Mouse (Mus musculus) myocyte (in vitro differentiated cells): ENCODE measurements around the gene Cela3a.

ENCODE experiments used
- E2F4 ChIP-seq: IDR thresholded peaks from one replicate; pipeline ENCODE4 v1.6.1; 2011; ENCODE audit warnings: mild to moderate bottlenecking, control low read depth, moderate library complexity; ENCODE audit not compliant: insufficient read depth
- MAX ChIP-seq: IDR thresholded peaks from one replicate; pipeline ENCODE4 v1.6.1; 2011; ENCODE audit warnings: low read depth, mild to moderate bottlenecking, control low read depth
- MYOD1 ChIP-seq, 3 experiments: IDR thresholded peaks; one replicate each; pipeline ENCODE4 v1.6.1; 2011; ENCODE audit warnings: control low read depth in 2 of 3, low read depth in 2 of 3, mild to moderate bottlenecking in 2 of 3, moderate library complexity in 1 of 3; ENCODE audit not compliant: insufficient read length in 2 of 3, control insufficient read depth in 1 of 3
- MYOG ChIP-seq, 3 experiments: IDR thresholded peaks; one replicate each; pipeline ENCODE4 v1.6.1; 2011; ENCODE audit warnings: control low read depth in 2 of 3, low read depth in 2 of 3, mild to moderate bottlenecking in 2 of 3; ENCODE audit not compliant: insufficient read length in 2 of 3, control insufficient read depth in 1 of 3, insufficient read depth in 1 of 3
- POLR2A ChIP-seq: IDR thresholded peaks from one replicate; pipeline ENCODE4 v1.6.1; 2011; ENCODE audit warnings: low read depth, mild to moderate bottlenecking, control low read depth, moderate library complexity; ENCODE audit not compliant: insufficient read length
- POLR2AphosphoS2 ChIP-seq: IDR thresholded peaks from one replicate; pipeline ENCODE4 v1.6.1; 2011; ENCODE audit warnings: low read depth, control low read depth; ENCODE audit not compliant: insufficient read length
- REST ChIP-seq: IDR thresholded peaks from one replicate; pipeline ENCODE4 v1.6.1; 2011; ENCODE audit warnings: mild to moderate bottlenecking, control low read depth, moderate library complexity; ENCODE audit not compliant: insufficient read depth, insufficient read length
- SRF ChIP-seq: IDR thresholded peaks from one replicate; pipeline ENCODE4 v1.6.1; 2011; ENCODE audit warnings: low read depth; ENCODE audit not compliant: control insufficient read depth, insufficient read length
- TCF12 ChIP-seq: IDR thresholded peaks from one replicate; pipeline ENCODE4 v1.6.1; 2011; ENCODE audit warnings: mild to moderate bottlenecking, control low read depth; ENCODE audit not compliant: poor library complexity, insufficient read depth, severe bottlenecking
- USF1 ChIP-seq: IDR thresholded peaks from one replicate; pipeline ENCODE4 v1.6.1; 2011; ENCODE audit warnings: low read depth, mild to moderate bottlenecking, control low read depth, moderate library complexity

- TF ChIP-seq E2F4 (no peak), POLR2A (no peak), TCF12 (no peak), MYOG (IDR thresholded peaks at IDR 0.05; ENCODE audit: control insufficient read depth in 1 of 3, insufficient read depth in 1 of 3, insufficient read length in 2 of 3, low read depth in 2 of 3) (no peak), MAX (no peak), USF1 (no peak), REST (no peak), POLR2AphosphoS2 (no peak), SRF (no peak), MYOD1 (IDR thresholded peaks at IDR 0.05; ENCODE audit: control insufficient read depth in 1 of 3, insufficient read length in 2 of 3, low read depth in 2 of 3) (no peak)
Measured at GRCm38 (mm10) chr4:137449132-137449531, 39.5 kb upstream of the Cela3a start.
